Mouse (Mus musculus) limb, embryonic 14.5 days (tissue): Measurements from ENCODE around the gene Nptx1. TPM values are rescaled to one million over a fixed set of nuclear protein-coding genes. Genes with fewer than 3 reads are reported as not detected.

ENCODE experiments used
- ATAC-seq: fragments of 200-750 bp; cut with Nextera tagmentation; 2 replicates; pipeline ENCODE4 v1.8.0; 2017; ENCODE audit warnings: low read depth, moderate number of reproducible peaks, moderate TSS enrichment; ENCODE audit not compliant: low FRiP score
- DNase-seq: peaks from one replicate; pipeline ENCODE4 v3.0.0-alpha.2; 2015; ENCODE audit warnings: low spot score
- H3K27ac ChIP-seq: fragments of 300-500 bp; sonication (generic); replicated peaks from 2 replicates; pipeline ENCODE4 v1.5.1; 2014; ENCODE audit warnings: low read depth, mild to moderate bottlenecking, low read length, moderate library complexity, mixed read lengths
- H3K27me3 ChIP-seq: fragments of 300-500 bp; sonication (generic); 2 replicates; pipeline ENCODE4 v1.6.1; 2014; ENCODE audit warnings: low read length, mixed read lengths; ENCODE audit not compliant: control insufficient read depth, insufficient read depth
- H3K36me3 ChIP-seq: fragments of 300-500 bp; sonication (generic); 2 replicates; pipeline ENCODE4 v1.6.1; 2014; ENCODE audit warnings: mild to moderate bottlenecking, low read length, moderate library complexity, mixed read lengths; ENCODE audit not compliant: control insufficient read depth, insufficient read depth
- H3K4me1 ChIP-seq: fragments of 300-500 bp; sonication (generic); 2 replicates; pipeline ENCODE4 v1.6.1; 2014; ENCODE audit warnings: antibody characterized with exemption, low read length, mixed read lengths; ENCODE audit not compliant: control insufficient read depth, insufficient read depth
- H3K4me2 ChIP-seq: fragments of 300-500 bp; sonication (generic); replicated peaks from 2 replicates; pipeline ENCODE4 v1.6.1; 2014; ENCODE audit warnings: low read depth, mild to moderate bottlenecking, low read length, moderate library complexity; ENCODE audit not compliant: severe bottlenecking
- H3K4me3 ChIP-seq: fragments of 300-500 bp; sonication (generic); replicated peaks from 2 replicates; pipeline ENCODE4 v1.5.1; 2014; ENCODE audit warnings: low read length
- H3K9ac ChIP-seq: fragments of 300-500 bp; sonication (generic); 2 replicates; pipeline ENCODE4 v1.6.1; 2014; ENCODE audit warnings: mild to moderate bottlenecking, low read depth, low read length, moderate library complexity; ENCODE audit not compliant: severe bottlenecking
- H3K9me3 ChIP-seq: fragments of 300-500 bp; sonication (generic); 2 replicates; pipeline ENCODE4 v1.6.1; 2016; ENCODE audit warnings: low read length; ENCODE audit not compliant: control insufficient read depth
- POLR2A ChIP-seq: fragments of 200-500 bp; IDR thresholded peaks from 2 replicates; pipeline ENCODE4 v1.8.0; 2012; ENCODE audit warnings: inconsistent platforms, mild to moderate bottlenecking, moderate library complexity, borderline replicate concordance; ENCODE audit not compliant: insufficient read depth, insufficient read length; ENCODE audit errors: extremely low read depth
- WGBS: fragments of 180-500 bp; shearing (Covaris S2); extraction: QIAGEN DNeasy Blood & Tissue Kit; methylation state at CpG from one replicate; pipeline ENCODE4 v1.1.7; 2014; 5-methylcytosine and 5-hydroxymethylcytosine counted together
- polyA plus RNA-seq, 2 experiments: library from polyadenylated mRNA; depleted of rRNA in 1 of 2; stranded (reverse) in 1 of 2; unstranded in 1 of 2; fragments of >200 nt; fragmentation: Nextera tagmentation in 1 of 2; extraction: Ambion mirVana in 1 of 2; gene quantifications; 2 replicates each; pipeline versions ENCODE4 v1.2.1 to v1.2.3; 2012 to 2014

Gene Nptx1
- polyA plus RNA-seq, 2 experiments = 1.4 to 2.2 TPM

DNA sequence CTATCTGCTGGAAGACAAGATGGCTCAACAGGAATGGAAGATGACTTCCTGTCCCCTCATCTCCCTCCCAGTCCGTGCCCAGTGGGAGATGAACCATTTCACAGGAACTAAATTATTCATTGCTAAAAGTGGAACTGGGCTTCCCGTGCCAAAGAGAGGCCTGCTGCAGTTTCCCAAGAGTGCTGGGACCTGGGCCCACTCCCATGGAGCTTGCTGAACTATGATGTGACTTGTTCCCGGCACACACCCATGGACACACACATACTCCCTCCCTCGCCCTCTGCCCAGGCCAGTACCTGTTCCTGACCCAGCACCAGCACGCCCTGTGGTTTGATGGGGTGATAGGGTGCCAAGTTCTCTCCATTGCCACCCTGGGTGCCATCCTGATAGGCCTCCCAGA is 4.7 kb downstream of the Nptx1 start:
- Histone ChIP-seq H3K9me3 (no peaks in the 10 kb centered on the region), H3K4me2 (no peak overlapping the region), H3K4me1 (peaks cover 5% of the 10 kb centered on the region; the same call in 1 of the 2 replicates), H3K9ac (no peak overlapping the region), H3K27ac (no peak overlapping the region), H3K36me3 (no peaks in the 10 kb centered on the region), H3K27me3 (peaks cover 46% of the 10 kb centered on the region), H3K4me3 (no peak overlapping the region)
- no peak for DNase-seq
- 72% methylated on average over 5 of the region's 5 CpGs for WGBS
- TF ChIP-seq POLR2A = no peak
- ATAC-seq = no peak

DNA sequence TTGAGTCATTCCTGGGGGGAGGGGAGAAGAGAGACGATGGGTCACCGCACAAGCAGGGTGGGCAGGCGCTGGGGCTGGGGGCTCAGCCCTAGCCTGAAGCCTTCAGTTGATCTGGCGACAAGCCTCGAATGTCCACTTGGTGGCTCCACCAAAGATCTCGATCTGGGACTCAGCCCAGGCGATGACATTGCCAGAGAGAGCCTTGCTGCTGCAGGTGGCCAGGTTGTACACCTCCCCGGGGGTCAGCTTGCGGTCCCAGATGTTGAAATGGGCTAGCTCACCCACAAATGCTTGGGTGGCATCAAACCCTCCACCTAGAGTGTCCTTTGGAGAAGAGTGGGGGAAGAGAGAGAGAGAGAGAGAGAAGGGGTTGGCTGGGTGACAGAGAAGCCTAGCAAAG is 5.2 kb downstream of the Nptx1 start:
- Histone ChIP-seq H3K9me3 (no peaks in the 10 kb centered on the region), H3K27me3 (peaks cover 41% of the 10 kb centered on the region), H3K4me3 (no peak overlapping the region), H3K9ac (no peak overlapping the region), H3K27ac (no peak overlapping the region), H3K36me3 (no peaks in the 10 kb centered on the region), H3K4me2 (no peak overlapping the region), H3K4me1 (peaks cover 5% of the 10 kb centered on the region; the same call in 1 of the 2 replicates)
- TF ChIP-seq POLR2A = no peak
- DNase-seq (no peak), ATAC-seq (no peak)
- WGBS = 45% methylated on average over 9 of the region's 9 CpGs

GRCm38 (mm10) chr11:119541082-119541481 is 6.5 kb downstream of the Nptx1 start:
- DNase-seq (no peak), ATAC-seq (no peak)
- Histone ChIP-seq H3K36me3 (no peaks in the 10 kb centered on the region), H3K27ac (no peak overlapping the region), H3K4me1 (no peaks in the 10 kb centered on the region), H3K4me2 (no peak overlapping the region), H3K4me3 (no peak overlapping the region), H3K9ac (no peak overlapping the region), H3K27me3 (peaks cover 28% of the 10 kb centered on the region), H3K9me3 (no peaks in the 10 kb centered on the region)
- TF ChIP-seq POLR2A = no peak
- 75% methylated on average over 9 of the region's 9 CpGs for WGBS

GRCm38 (mm10) chr11:119540560-119540959 is 7.0 kb downstream of the Nptx1 start:
- no peak overlapping the region for H3K4me3 ChIP-seq
- no peaks in the 10 kb centered on the region for H3K9me3 ChIP-seq
- DNase-seq (no peak), ATAC-seq (no peak)
- WGBS = 79% methylated on average over 9 of the region's 9 CpGs
- H3K27ac ChIP-seq = no peak overlapping the region
- H3K36me3 ChIP-seq = no peaks in the 10 kb centered on the region
- no peak for TF ChIP-seq POLR2A
- H3K27me3 ChIP-seq = peaks cover 23% of the 10 kb centered on the region
- no peak overlapping the region for H3K9ac ChIP-seq
- H3K4me1 ChIP-seq = no peaks in the 10 kb centered on the region
- H3K4me2 ChIP-seq = no peak overlapping the region

DNA sequence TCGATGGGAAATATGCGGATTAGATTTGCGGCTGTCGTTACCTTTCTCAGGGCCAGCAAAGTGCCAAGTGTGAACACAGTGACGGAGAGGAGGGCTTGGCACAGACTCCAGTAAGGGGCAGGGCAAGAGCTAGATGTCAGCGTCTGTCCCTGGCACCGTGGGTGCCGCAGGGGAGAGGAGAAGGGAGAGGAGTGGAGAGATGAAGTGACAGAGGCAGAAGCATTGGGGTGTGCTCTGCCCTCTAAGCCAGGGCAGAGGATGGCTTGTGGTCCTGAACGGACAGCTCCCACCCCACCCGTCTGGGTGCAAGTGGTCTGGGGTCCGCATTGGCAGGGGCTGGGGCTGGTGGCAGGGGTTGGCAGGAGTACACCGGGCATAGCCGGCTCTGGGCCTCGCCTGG is 7.6 kb downstream of the Nptx1 start:
- no peak overlapping the region for H3K4me2 ChIP-seq
- peaks cover 17% of the 10 kb centered on the region for H3K27me3 ChIP-seq
- no peak for TF ChIP-seq POLR2A
- no peak overlapping the region for H3K27ac ChIP-seq
- H3K9me3 ChIP-seq = no peaks in the 10 kb centered on the region
- no peaks in the 10 kb centered on the region for H3K36me3 ChIP-seq
- WGBS = 34% methylated on average over 14 of the region's 14 CpGs
- H3K9ac ChIP-seq = no peak overlapping the region
- no peak overlapping the region for H3K4me3 ChIP-seq
- no peak for DNase-seq
- no peak for ATAC-seq
- H3K4me1 ChIP-seq = no peaks in the 10 kb centered on the region

DNA sequence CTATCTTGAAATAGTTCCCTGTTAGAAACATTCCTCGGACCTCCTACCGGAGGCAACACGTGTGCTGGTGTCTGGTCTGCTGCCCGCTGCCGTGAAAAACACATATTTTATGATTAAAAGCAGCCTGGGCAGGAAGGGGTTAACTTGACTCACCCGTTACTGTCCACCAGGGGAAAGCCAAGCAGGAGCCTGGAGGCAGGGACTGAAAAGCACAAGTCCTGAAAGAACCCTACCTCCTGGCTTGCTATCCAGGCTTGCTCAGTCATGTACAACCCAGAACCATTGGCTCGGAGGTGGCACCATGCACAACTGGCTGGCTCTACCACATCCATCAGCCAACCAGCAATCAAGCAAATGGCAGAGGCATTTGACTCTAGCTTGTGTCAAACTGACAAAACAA is 13.8 kb downstream of the Nptx1 start:
- no peak overlapping the region for H3K4me3 ChIP-seq
- H3K36me3 ChIP-seq = no peaks in the 10 kb centered on the region
- no peak for ATAC-seq
- TF ChIP-seq POLR2A = no peak
- H3K4me2 ChIP-seq = no peak overlapping the region
- H3K9me3 ChIP-seq = no peaks in the 10 kb centered on the region
- no peaks in the 10 kb centered on the region for H3K27me3 ChIP-seq
- WGBS = 63% methylated on average over 7 of the region's 7 CpGs
- H3K27ac ChIP-seq = no peak overlapping the region
- no peaks in the 10 kb centered on the region for H3K4me1 ChIP-seq
- H3K9ac ChIP-seq = no peak overlapping the region
- no peak for DNase-seq
